Mouse (Mus musculus) myocyte (in vitro differentiated cells): ENCODE results near the gene Gpc6. TPM values are rescaled to one million over a fixed set of nuclear protein-coding genes. Genes with fewer than 3 reads are reported as not detected.

Experiments
- H3K27me3 ChIP-seq: one replicate; pipeline ENCODE4 v1.6.1; 2011; ENCODE audit not compliant: control insufficient read depth, insufficient read depth, insufficient read length
- H3K36me3 ChIP-seq: one replicate; pipeline ENCODE4 v1.6.1; 2011; ENCODE audit not compliant: control insufficient read depth, insufficient read depth
- H3K4me2 ChIP-seq: one replicate; pipeline ENCODE4 v1.6.1; 2011; ENCODE audit warnings: low read depth, control low read depth
- H3K4me3 ChIP-seq: one replicate; pipeline ENCODE4 v1.5.1; 2011; ENCODE audit warnings: mild to moderate bottlenecking, control low read depth, moderate library complexity
- H3K79me2 ChIP-seq: one replicate; pipeline ENCODE4 v1.6.1; 2011; ENCODE audit not compliant: control insufficient read depth, insufficient read depth
- H3ac ChIP-seq: one replicate; pipeline ENCODE4 v1.6.1; 2011; ENCODE audit not compliant: control insufficient read depth, insufficient read length
- CEBPB ChIP-seq: IDR thresholded peaks from 2 replicates; pipeline ENCODE4 v1.6.1; 2011; ENCODE audit warnings: mild to moderate bottlenecking, moderate library complexity; ENCODE audit not compliant: poor library complexity, insufficient read depth, severe bottlenecking
- E2F4 ChIP-seq: IDR thresholded peaks from one replicate; pipeline ENCODE4 v1.6.1; 2011; ENCODE audit warnings: mild to moderate bottlenecking, control low read depth, moderate library complexity; ENCODE audit not compliant: insufficient read depth
- MAX ChIP-seq: IDR thresholded peaks from one replicate; pipeline ENCODE4 v1.6.1; 2011; ENCODE audit warnings: low read depth, mild to moderate bottlenecking, control low read depth
- MYOD1 ChIP-seq, 3 experiments: IDR thresholded peaks; one replicate each; pipeline ENCODE4 v1.6.1; 2011; ENCODE audit warnings: control low read depth in 2 of 3, low read depth in 2 of 3, mild to moderate bottlenecking in 2 of 3, moderate library complexity in 1 of 3; ENCODE audit not compliant: insufficient read length in 2 of 3, control insufficient read depth in 1 of 3
- MYOG ChIP-seq, 3 experiments: IDR thresholded peaks; one replicate each; pipeline ENCODE4 v1.6.1; 2011; ENCODE audit warnings: control low read depth in 2 of 3, low read depth in 2 of 3, mild to moderate bottlenecking in 2 of 3; ENCODE audit not compliant: insufficient read length in 2 of 3, control insufficient read depth in 1 of 3, insufficient read depth in 1 of 3
- POLR2A ChIP-seq: IDR thresholded peaks from one replicate; pipeline ENCODE4 v1.6.1; 2011; ENCODE audit warnings: low read depth, mild to moderate bottlenecking, control low read depth, moderate library complexity; ENCODE audit not compliant: insufficient read length
- POLR2AphosphoS2 ChIP-seq: IDR thresholded peaks from one replicate; pipeline ENCODE4 v1.6.1; 2011; ENCODE audit warnings: low read depth, control low read depth; ENCODE audit not compliant: insufficient read length
- REST ChIP-seq: IDR thresholded peaks from one replicate; pipeline ENCODE4 v1.6.1; 2011; ENCODE audit warnings: mild to moderate bottlenecking, control low read depth, moderate library complexity; ENCODE audit not compliant: insufficient read depth, insufficient read length
- SRF ChIP-seq: IDR thresholded peaks from one replicate; pipeline ENCODE4 v1.6.1; 2011; ENCODE audit warnings: low read depth; ENCODE audit not compliant: control insufficient read depth, insufficient read length
- TCF12 ChIP-seq: IDR thresholded peaks from one replicate; pipeline ENCODE4 v1.6.1; 2011; ENCODE audit warnings: mild to moderate bottlenecking, control low read depth; ENCODE audit not compliant: poor library complexity, insufficient read depth, severe bottlenecking
- TCF3 ChIP-seq: IDR thresholded peaks from one replicate; pipeline ENCODE4 v1.6.1; 2011; ENCODE audit warnings: low read depth, control low read depth; ENCODE audit not compliant: insufficient read length
- USF1 ChIP-seq: IDR thresholded peaks from one replicate; pipeline ENCODE4 v1.6.1; 2011; ENCODE audit warnings: low read depth, mild to moderate bottlenecking, control low read depth, moderate library complexity
- polyA plus RNA-seq: library from polyadenylated mRNA; unstranded; fragments of >200 nt; fragmentation: generic; extraction: Trizol; gene quantifications from one replicate; pipeline ENCODE4 v1.2.1, GENCODE M21; 2012; ENCODE audit warnings: missing spikeins

Gene Gpc6
- polyA plus RNA-seq, 1 experiment, result 5.0 TPM

- no peak overlapping the region for H3K4me3 ChIP-seq
- no peaks in the 10 kb centered on the region for H3K79me2 ChIP-seq
- no peak overlapping the region for H3K4me2 ChIP-seq
- TF ChIP-seq POLR2AphosphoS2 (no peak), TCF3 (no peak), POLR2A (no peak), MAX (no peak), MYOD1 (IDR thresholded peaks at IDR 0.05; ENCODE audit: control insufficient read depth in 1 of 3, insufficient read length in 2 of 3, low read depth in 2 of 3) (no peak), MYOG (IDR thresholded peaks at IDR 0.05; ENCODE audit: control insufficient read depth in 1 of 3, insufficient read depth in 1 of 3, insufficient read length in 2 of 3, low read depth in 2 of 3) (no peak), SRF (no peak), REST (no peak), E2F4 (no peak)
- no peaks in the 10 kb centered on the region for H3K27me3 ChIP-seq
- H3K36me3 ChIP-seq, result no peaks in the 10 kb centered on the region
- H3ac ChIP-seq, result no peak overlapping the region
Observed at GRCm38 (mm10) chr14:117015333-117015922, 90.3 kb downstream of the Gpc6 start.

- peak overlapping the region; percentile 10 for H3K4me2 ChIP-seq
- H3K27me3 ChIP-seq, result no peaks in the 10 kb centered on the region
- H3K4me3 ChIP-seq, result no peak overlapping the region
- no peaks in the 10 kb centered on the region for H3K79me2 ChIP-seq
- H3ac ChIP-seq, result no peak overlapping the region
- TF ChIP-seq POLR2AphosphoS2, result no peak
- TF ChIP-seq MYOG (IDR thresholded peaks at IDR 0.05; ENCODE audit: control insufficient read depth in 1 of 3, insufficient read depth in 1 of 3, insufficient read length in 2 of 3, low read depth in 2 of 3), result no peak
- TF ChIP-seq CEBPB, result peak; percentile 76; the same call in 1 of the 2 replicates
- no peak for TF ChIP-seq POLR2A
- H3K36me3 ChIP-seq, result no peaks in the 10 kb centered on the region
Observed at GRCm38 (mm10) chr14:117022180-117022799, 97.2 kb downstream of the Gpc6 start.

- TF ChIP-seq REST, result no peak
- TF ChIP-seq SRF, result no peak
- no peak for TF ChIP-seq CEBPB
- TF ChIP-seq E2F4, result no peak
- TF ChIP-seq MYOD1 (IDR thresholded peaks at IDR 0.05; ENCODE audit: control insufficient read depth in 1 of 3, insufficient read length in 2 of 3, low read depth in 2 of 3), result no peak
- Histone ChIP-seq H3K79me2 (no peaks in the 10 kb centered on the region), H3K36me3 (no peaks in the 10 kb centered on the region), H3K4me3 (no peak overlapping the region), H3K4me2 (no peak overlapping the region), H3ac (no peak overlapping the region), H3K27me3 (no peaks in the 10 kb centered on the region)
Observed at GRCm38 (mm10) chr14:117034146-117034545, 109.0 kb downstream of the Gpc6 start.

- H3K79me2 ChIP-seq, result no peaks in the 10 kb centered on the region
- no peaks in the 10 kb centered on the region for H3K27me3 ChIP-seq
- no peak for TF ChIP-seq REST
- TF ChIP-seq POLR2A, result no peak
- TF ChIP-seq MYOD1 (IDR thresholded peaks at IDR 0.05; ENCODE audit: control insufficient read depth in 1 of 3, insufficient read length in 2 of 3, low read depth in 2 of 3), result no peak
- no peak for TF ChIP-seq SRF
- TF ChIP-seq POLR2AphosphoS2, result no peak
- no peak for TF ChIP-seq USF1
- no peak for TF ChIP-seq TCF12
- no peak for TF ChIP-seq CEBPB
- TF ChIP-seq MAX, result no peak
- TF ChIP-seq TCF3, result no peak
- TF ChIP-seq MYOG (IDR thresholded peaks at IDR 0.05; ENCODE audit: control insufficient read depth in 1 of 3, insufficient read depth in 1 of 3, insufficient read length in 2 of 3, low read depth in 2 of 3), result no peak
- TF ChIP-seq E2F4, result no peak
- H3K4me3 ChIP-seq, result no peak overlapping the region
- H3K36me3 ChIP-seq, result no peaks in the 10 kb centered on the region
- H3K4me2 ChIP-seq, result no peak overlapping the region
- no peak overlapping the region for H3ac ChIP-seq
Observed at GRCm38 (mm10) chr14:117041017-117041416, 115.9 kb downstream of the Gpc6 start.

GRCm38 (mm10) chr14:117048951-117049350 is 123.8 kb downstream of the Gpc6 start:
- Histone ChIP-seq H3K27me3 (no peaks in the 10 kb centered on the region), H3ac (no peak overlapping the region), H3K4me2 (no peak overlapping the region), H3K79me2 (no peaks in the 10 kb centered on the region), H3K36me3 (no peaks in the 10 kb centered on the region), H3K4me3 (no peak overlapping the region)
- TF ChIP-seq REST (no peak), MAX (no peak), TCF3 (no peak), CEBPB (no peak), POLR2AphosphoS2 (no peak)
